Mouse (Mus musculus) embryonic facial prominence, embryonic 13.5 days (tissue): ENCODE results near the gene Zcchc18. TPM values are rescaled to one million over a fixed set of nuclear protein-coding genes. Genes with fewer than 3 reads are reported as not detected.

Experiments used
- ATAC-seq: fragments of 200-750 bp; cut with Nextera tagmentation; 2 replicates; pipeline ENCODE4 v1.8.0; 2017; ENCODE audit warnings: low read depth; ENCODE audit not compliant: insufficient number of reproducible peaks, insufficient read depth, low FRiP score, low TSS enrichment
- H3K27ac ChIP-seq: fragments of 300-500 bp; sonication (generic); 2 replicates; pipeline ENCODE4 v1.5.1; 2015; ENCODE audit warnings: moderate library complexity, mild to moderate bottlenecking, inconsistent platforms
- H3K27me3 ChIP-seq: fragments of 300-500 bp; sonication (generic); 2 replicates; pipeline ENCODE4 v1.6.1; 2015; ENCODE audit warnings: mild to moderate bottlenecking, inconsistent platforms
- H3K36me3 ChIP-seq: fragments of 300-500 bp; sonication (generic); 2 replicates; pipeline ENCODE4 v1.6.1; 2015; ENCODE audit warnings: mild to moderate bottlenecking, inconsistent platforms
- H3K4me1 ChIP-seq: fragments of 300-500 bp; sonication (generic); 2 replicates; pipeline ENCODE4 v1.6.1; 2015; ENCODE audit warnings: inconsistent platforms
- H3K4me2 ChIP-seq: fragments of 300-500 bp; sonication (generic); 2 replicates; pipeline ENCODE4 v1.6.1; 2015; ENCODE audit warnings: moderate library complexity, mild to moderate bottlenecking, inconsistent platforms
- H3K4me3 ChIP-seq: fragments of 300-500 bp; sonication (generic); 2 replicates; pipeline ENCODE4 v1.5.1; 2015; ENCODE audit warnings: mild to moderate bottlenecking, inconsistent platforms
- H3K9ac ChIP-seq: fragments of 300-500 bp; sonication (generic); 2 replicates; pipeline ENCODE4 v1.6.1; 2015; ENCODE audit warnings: mild to moderate bottlenecking, inconsistent platforms
- H3K9me3 ChIP-seq: fragments of 300-500 bp; sonication (generic); 2 replicates; pipeline ENCODE4 v1.6.1; 2016; ENCODE audit warnings: inconsistent platforms
- WGBS: fragments of 180-500 bp; shearing (Covaris S2); methylation state at CpG from one replicate; pipeline ENCODE4 v1.1.7; 2015; ENCODE audit warnings: mixed read lengths; 5-methylcytosine and 5-hydroxymethylcytosine counted together
- polyA plus RNA-seq: library from polyadenylated mRNA; unstranded; fragments of >200 nt; fragmentation: Nextera tagmentation; extraction: Ambion mirVana; gene quantifications from 2 replicates; pipeline ENCODE4 v1.2.1, GENCODE M21; 2015

The Zcchc18 gene
- polyA plus RNA-seq, 1 experiment from 2014 or later = 32.5 TPM

DNA sequence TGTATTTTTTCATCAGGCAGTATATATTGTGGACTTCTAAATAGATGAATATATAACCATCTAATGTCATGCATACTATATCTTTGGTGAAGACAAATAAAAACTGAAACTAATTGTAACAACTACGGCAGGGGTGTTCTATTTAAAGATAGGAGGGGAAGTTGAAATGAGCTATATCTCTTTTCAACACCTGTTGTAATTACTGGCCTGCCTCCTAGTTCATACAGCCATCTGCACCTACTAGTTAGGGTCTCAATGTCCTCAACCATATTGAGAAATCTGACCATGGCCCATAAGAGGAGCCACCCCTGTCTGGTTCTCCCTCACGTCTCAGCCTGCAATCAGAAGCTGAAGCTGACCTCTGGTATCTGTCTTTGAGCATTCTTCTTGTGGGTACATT, 3.3 kb downstream of the Zcchc18 start:
- Histone ChIP-seq H3K27me3 (peaks cover 36% of the 10 kb centered on the region), H3K4me2 (no peak overlapping the region), H3K4me1 (no peaks in the 10 kb centered on the region), H3K9ac (no peak overlapping the region), H3K4me3 (no peak overlapping the region), H3K36me3 (no peaks in the 10 kb centered on the region), H3K9me3 (no peaks in the 10 kb centered on the region), H3K27ac (no peak overlapping the region)
- WGBS = 85% methylated on average over 2 of the region's 2 CpGs
- no peak for ATAC-seq

DNA sequence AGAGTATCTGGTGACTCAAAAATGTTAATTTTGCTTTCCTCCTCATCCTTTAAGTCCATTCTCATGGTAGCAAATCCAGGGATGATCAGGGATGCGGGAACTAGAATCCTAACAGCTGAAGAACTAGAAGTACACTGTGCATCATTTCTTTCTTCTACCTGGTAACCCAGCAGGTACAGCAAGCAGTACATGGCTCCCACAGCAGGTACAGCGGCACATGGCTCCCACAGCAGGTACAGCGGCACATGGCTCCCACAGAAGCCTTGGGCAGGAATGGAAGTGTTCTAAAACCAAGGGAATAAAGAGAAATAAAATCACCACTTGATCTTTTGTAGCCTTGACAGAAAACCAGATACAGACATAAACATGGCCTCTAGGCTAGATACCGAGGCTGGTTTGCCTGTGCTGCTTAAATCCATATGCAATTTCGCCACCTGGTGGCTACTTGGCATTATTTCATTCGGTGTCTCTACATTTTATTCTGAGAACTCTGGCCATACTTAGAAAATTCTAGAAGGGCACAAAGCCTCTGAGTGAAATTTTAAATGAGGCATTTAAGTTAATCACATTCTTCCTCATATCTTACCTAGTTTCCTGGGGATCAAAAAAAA, 22.2 kb downstream of the Zcchc18 start:
- no peaks in the 10 kb centered on the region for H3K36me3 ChIP-seq
- H3K9me3 ChIP-seq = no peaks in the 10 kb centered on the region
- no peaks in the 10 kb centered on the region for H3K4me1 ChIP-seq
- H3K4me3 ChIP-seq = no peak overlapping the region
- no peak overlapping the region for H3K4me2 ChIP-seq
- H3K27ac ChIP-seq = no peak overlapping the region
- no peak overlapping the region for H3K9ac ChIP-seq
- WGBS = 56% methylated on average over 6 of the region's 6 CpGs
- no peaks in the 10 kb centered on the region for H3K27me3 ChIP-seq
- no peak for ATAC-seq

DNA sequence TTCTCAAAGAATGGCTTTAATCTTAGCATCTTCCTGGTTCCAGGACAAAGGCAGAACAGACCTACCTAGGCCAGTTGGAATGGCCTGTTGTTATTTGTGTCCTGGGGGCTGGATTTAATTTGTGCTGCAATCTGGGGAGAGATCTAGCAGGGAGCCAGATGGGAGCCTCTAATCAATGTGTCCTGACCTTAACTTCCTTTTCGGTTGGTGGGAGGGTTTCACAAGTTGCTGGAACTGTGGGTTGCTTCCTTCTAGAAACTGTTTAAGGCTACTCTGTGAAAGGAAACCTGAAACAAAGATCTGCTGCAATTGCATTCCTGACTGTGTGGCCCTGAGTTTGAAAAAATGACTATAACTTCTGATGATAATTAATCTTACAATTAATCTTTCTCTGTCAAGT, 24.7 kb downstream of the Zcchc18 start:
- no peak overlapping the region for H3K4me3 ChIP-seq
- WGBS = 30% methylated on average over 1 of the region's 1 CpGs
- H3K36me3 ChIP-seq = no peaks in the 10 kb centered on the region
- no peaks in the 10 kb centered on the region for H3K27me3 ChIP-seq
- no peak overlapping the region for H3K27ac ChIP-seq
- no peaks in the 10 kb centered on the region for H3K9me3 ChIP-seq
- no peak overlapping the region for H3K9ac ChIP-seq
- H3K4me2 ChIP-seq = no peak overlapping the region
- ATAC-seq = no peak
- H3K4me1 ChIP-seq = no peaks in the 10 kb centered on the region

DNA sequence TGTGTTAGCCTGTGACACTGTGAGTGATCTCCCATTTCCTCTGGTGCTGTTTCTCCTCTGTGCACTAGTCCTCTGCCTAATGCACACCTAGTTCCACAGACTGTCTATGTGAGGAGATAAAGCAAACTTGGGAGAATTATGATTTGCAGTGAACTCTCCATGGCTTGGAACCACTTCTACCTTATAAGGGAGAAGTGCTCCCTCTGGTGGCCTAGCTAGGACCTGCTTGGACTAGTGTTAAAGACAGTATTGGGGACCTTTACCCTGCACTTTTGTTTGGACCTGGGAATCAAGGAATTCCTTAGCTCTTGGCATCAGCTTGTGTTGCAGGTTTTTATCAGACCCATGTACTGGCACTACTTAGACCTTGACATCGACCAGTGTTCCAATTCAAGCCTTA, 26.4 kb downstream of the Zcchc18 start:
- Histone ChIP-seq H3K27me3 (no peaks in the 10 kb centered on the region), H3K9me3 (no peaks in the 10 kb centered on the region), H3K4me3 (no peak overlapping the region), H3K9ac (no peak overlapping the region), H3K4me2 (no peak overlapping the region), H3K27ac (no peak overlapping the region), H3K36me3 (no peaks in the 10 kb centered on the region), H3K4me1 (no peaks in the 10 kb centered on the region)
- 27% methylated on average over 1 of the region's 1 CpGs for WGBS
- ATAC-seq = no peak

DNA sequence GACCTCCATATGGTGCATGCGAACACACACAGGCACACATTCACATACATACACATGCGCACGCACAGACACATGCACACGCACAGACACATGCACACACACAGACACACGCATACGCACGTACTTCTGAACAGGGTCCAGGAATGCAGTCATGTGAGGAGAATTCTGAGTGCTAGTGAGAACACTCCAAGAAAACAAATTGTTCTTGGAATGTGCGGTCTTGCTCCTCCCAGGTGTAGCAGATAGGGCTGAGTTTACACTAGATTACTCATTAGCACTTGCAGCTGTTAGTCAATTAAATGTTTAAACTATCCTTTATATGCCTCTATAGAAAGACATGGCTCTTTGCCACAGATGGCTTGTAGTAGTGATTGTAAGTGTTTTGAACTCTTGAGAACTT, 38.0 kb downstream of the Zcchc18 start:
- WGBS = 94% methylated on average over 8 of the region's 8 CpGs
- no peaks in the 10 kb centered on the region for H3K36me3 ChIP-seq

DNA sequence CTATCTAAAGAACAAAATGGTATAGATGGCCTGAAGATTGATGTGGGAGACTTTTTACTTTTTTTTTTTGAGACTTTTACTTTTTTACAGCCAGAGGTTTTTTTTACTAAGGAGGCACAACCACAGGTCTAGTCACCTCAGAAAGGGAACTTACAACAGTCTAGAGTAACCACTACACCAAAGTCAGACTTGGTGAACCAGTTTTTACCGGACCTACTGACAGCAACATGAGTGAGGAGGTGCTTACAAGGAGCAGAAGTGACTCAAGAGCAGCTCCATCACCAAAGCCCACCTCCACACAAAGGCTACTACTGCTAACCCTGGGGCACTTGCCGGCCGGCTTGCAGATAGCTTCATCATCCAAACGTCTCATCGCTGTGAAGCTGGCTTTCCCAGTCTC, 38.8 kb downstream of the Zcchc18 start:
- H3K9ac ChIP-seq = no peak overlapping the region
- 87% methylated on average over 5 of the region's 5 CpGs for WGBS
- H3K9me3 ChIP-seq = no peaks in the 10 kb centered on the region
- peaks cover 7% of the 10 kb centered on the region; the same call in 1 of the 2 replicates for H3K27me3 ChIP-seq
- no peaks in the 10 kb centered on the region for H3K4me1 ChIP-seq
- no peak overlapping the region for H3K4me2 ChIP-seq
- no peak for ATAC-seq
- H3K4me3 ChIP-seq = no peak overlapping the region
- no peaks in the 10 kb centered on the region for H3K36me3 ChIP-seq
- no peak overlapping the region for H3K27ac ChIP-seq

More for the DNA sequence above, 38.0 kb downstream of the Zcchc18 start:
- no peak for ATAC-seq
- H3K4me1 ChIP-seq = no peaks in the 10 kb centered on the region
- no peak overlapping the region for H3K4me3 ChIP-seq
- no peaks in the 10 kb centered on the region for H3K9me3 ChIP-seq
- no peak overlapping the region for H3K27ac ChIP-seq
- no peak overlapping the region for H3K9ac ChIP-seq
- no peak overlapping the region for H3K4me2 ChIP-seq
- H3K27me3 ChIP-seq = peaks cover 7% of the 10 kb centered on the region; the same call in 1 of the 2 replicates

DNA sequence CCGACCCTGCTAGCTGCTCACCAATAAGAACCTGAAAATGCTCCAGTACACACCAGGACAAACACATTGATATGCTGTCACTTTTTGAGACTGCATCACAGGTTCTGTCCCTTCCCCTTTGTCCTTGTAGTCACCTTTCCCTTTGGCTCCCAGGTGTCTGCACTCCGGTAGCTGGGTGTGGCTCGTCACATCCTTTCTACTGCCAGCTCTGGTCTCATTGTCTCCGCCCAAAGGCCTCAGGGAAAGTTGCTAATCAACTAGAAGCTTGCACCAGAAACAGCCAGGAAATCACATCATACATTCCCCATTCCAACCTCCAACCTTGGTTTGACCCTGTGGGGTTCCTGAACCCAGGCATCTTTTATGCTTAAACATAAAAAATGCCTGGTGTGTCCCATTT, 41.4 kb downstream of the Zcchc18 start:
- WGBS = 57% methylated on average over 4 of the region's 4 CpGs
- H3K4me2 ChIP-seq = no peak overlapping the region
- no peaks in the 10 kb centered on the region for H3K36me3 ChIP-seq
- no peak for ATAC-seq
- H3K27me3 ChIP-seq = no peaks in the 10 kb centered on the region; the same call in 1 of the 2 replicates
- no peak overlapping the region for H3K9ac ChIP-seq
- no peak overlapping the region for H3K4me3 ChIP-seq
- H3K9me3 ChIP-seq = no peaks in the 10 kb centered on the region
- H3K27ac ChIP-seq = no peak overlapping the region
- no peaks in the 10 kb centered on the region for H3K4me1 ChIP-seq

DNA sequence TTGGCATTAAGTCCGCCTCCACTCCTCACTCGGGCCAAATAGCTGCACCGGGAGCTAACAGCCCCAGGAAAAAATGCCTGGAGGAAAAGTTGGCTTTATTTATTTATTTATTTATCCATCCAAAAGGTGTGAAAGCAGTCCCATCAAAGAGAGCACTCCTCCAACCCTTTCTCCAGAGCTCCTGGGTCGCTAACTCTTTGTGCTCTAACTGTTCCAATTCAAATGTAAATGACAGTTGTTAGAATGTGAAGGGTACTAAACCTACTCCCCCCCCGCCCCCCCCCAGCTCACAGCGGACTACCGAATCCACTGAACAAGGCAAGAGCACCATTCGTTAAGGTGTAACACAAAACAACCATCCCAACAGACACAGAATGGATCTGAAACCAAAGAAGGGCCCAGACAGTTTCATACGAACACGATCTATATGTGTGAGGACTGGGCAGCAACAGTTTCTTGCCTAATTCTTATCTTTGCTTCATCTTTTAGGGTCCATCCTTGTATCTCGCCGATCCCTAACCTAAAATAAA, 44.6 kb downstream of the Zcchc18 start:
- Histone ChIP-seq H3K27me3 (no peaks in the 10 kb centered on the region; the same call in 1 of the 2 replicates), H3K4me2 (peak overlapping the region; percentile 61), H3K27ac (peak overlapping the region; percentile 86; the same call in 1 of the 2 replicates), H3K9me3 (no peaks in the 10 kb centered on the region), H3K36me3 (no peaks in the 10 kb centered on the region), H3K9ac (peak overlapping the region; percentile 73), H3K4me1 (no peaks in the 10 kb centered on the region), H3K4me3 (peak overlapping the region; percentile 52)
- 24% methylated on average over 12 of the region's 12 CpGs for WGBS
- no peak for ATAC-seq

DNA sequence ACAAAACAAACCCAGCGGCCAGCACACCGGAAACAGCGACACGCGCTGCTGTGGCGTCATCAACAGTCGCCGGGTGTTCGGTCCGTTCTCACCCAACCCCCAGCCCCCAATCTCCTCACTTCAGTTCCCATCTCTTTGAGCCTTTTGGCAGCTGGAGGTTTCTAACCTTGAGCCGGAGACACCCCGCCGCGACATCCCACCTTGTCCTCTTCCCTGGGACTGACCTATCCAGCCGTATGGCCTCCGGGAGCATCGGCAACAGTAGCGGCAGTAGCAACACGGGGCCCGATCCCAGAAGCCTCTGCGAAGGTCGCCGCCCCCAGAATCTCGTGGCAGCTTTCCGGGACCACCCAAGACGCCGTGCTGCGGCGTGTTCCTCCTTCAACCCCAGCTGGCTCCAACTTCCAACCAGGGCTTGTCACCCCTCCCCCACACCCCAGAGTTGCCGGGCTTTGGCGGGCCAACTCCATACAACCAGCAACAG, 45.1 kb downstream of the Zcchc18 start, which contains the start of gene Slc25a53:
TSS of gene Slc25a53 (minus strand) at position 303 of the 484 bp plus-strand sequence.
- H3K9me3 ChIP-seq = no peaks in the 10 kb centered on the region
- H3K4me1 ChIP-seq = no peaks in the 10 kb centered on the region
- peak within 1 kb of the TSS; percentile 86 for H3K27ac ChIP-seq
- H3K4me2 ChIP-seq = peak within 1 kb of the TSS; percentile 61
- H3K9ac ChIP-seq = peak within 1 kb of the TSS; percentile 73
- H3K27me3 ChIP-seq = no peaks in the 10 kb centered on the region; the same call in 1 of the 2 replicates
- H3K36me3 ChIP-seq = no peaks in the 10 kb centered on the region
- H3K4me3 ChIP-seq = peak within 1 kb of the TSS; percentile 52
- peak; percentile 92 for ATAC-seq
- 24% methylated on average over 31 of the region's 31 CpGs for WGBS

DNA sequence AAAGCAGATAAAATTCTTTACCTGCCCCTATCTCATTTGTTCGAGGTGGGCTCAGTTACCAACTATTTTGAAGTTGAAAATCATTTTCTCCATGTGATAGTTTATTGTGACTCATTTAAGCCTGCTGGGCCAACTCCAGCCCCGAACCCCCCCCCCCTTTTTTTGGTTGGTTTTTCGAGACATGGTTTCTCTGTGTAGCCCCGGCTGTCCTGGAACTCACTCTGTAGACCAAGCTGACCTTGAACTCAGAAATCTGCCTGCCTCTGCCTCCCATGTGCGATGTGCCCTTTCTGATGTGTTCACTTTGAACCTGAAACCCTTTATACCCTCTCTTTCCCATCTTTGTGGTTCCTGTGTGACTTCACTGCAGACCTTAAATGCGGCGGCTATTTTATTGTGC, 45.5 kb downstream of the Zcchc18 start:
- H3K9ac ChIP-seq = no peak overlapping the region
- H3K4me1 ChIP-seq = no peaks in the 10 kb centered on the region
- no peaks in the 10 kb centered on the region for H3K36me3 ChIP-seq
- no peak overlapping the region for H3K27ac ChIP-seq
- H3K27me3 ChIP-seq = no peaks in the 10 kb centered on the region; the same call in 1 of the 2 replicates
- WGBS = 49% methylated on average over 7 of the region's 7 CpGs
- peak overlapping the region; percentile 52 for H3K4me3 ChIP-seq
- no peaks in the 10 kb centered on the region for H3K9me3 ChIP-seq
- peak overlapping the region; percentile 51 for H3K4me2 ChIP-seq
- ATAC-seq = no peak
